Mouse (Mus musculus): Measurements from ENCODE around the gene Robo3.

Robo3 gene

GRCm38 (mm10) chr9:37432720-37433421 lies at the start of gene Robo3:
Gene Robo3 (minus strand): TSS chr9:37433246.
- DNase-seq (ENCODE audit: low read depth, low spot score) = no peak

GRCm38 (mm10) chr9:37474923-37475322 lies 41.9 kb upstream of the Robo3 start:
- DNase-seq (ENCODE audit: low read depth, low spot score) = no peak

- no peak for DNase-seq (ENCODE audit: low read depth, low spot score)
These were observed 40.6 kb upstream of the Robo3 start for GRCm38 (mm10) chr9:37473611-37474125.

- DNase-seq (ENCODE audit: low read depth, low spot score) = peak; percentile 65
These were observed 29.7 kb upstream of the Robo3 start for GRCm38 (mm10) chr9:37462764-37463163.

- no peak for DNase-seq (ENCODE audit: low read depth, low spot score)
These were observed 28.5 kb upstream of the Robo3 start for GRCm38 (mm10) chr9:37461571-37461970.

- DNase-seq (ENCODE audit: low read depth, low spot score) = no peak
These were observed 27.9 kb upstream of the Robo3 start for GRCm38 (mm10) chr9:37460961-37461340.

- DNase-seq (ENCODE audit: low read depth, low spot score) = no peak
These were observed 27.3 kb upstream of the Robo3 start for GRCm38 (mm10) chr9:37460043-37460960.

GRCm38 (mm10) chr9:37459665-37460042 lies 26.6 kb upstream of the Robo3 start:
- no peak for DNase-seq (ENCODE audit: low read depth, low spot score)

- DNase-seq (ENCODE audit: low read depth, low spot score) = no peak
These were observed 24.1 kb upstream of the Robo3 start for GRCm38 (mm10) chr9:37457151-37457550.

- DNase-seq (ENCODE audit: low read depth, low spot score) = no peak
These were observed 23.4 kb upstream of the Robo3 start for GRCm38 (mm10) chr9:37456481-37456910.

GRCm38 (mm10) chr9:37455868-37456267 lies 22.8 kb upstream of the Robo3 start:
- DNase-seq (ENCODE audit: low read depth, low spot score) = no peak

- no peak for DNase-seq (ENCODE audit: low read depth, low spot score)
These were observed 21.9 kb upstream of the Robo3 start for GRCm38 (mm10) chr9:37454991-37455390.

- no peak for DNase-seq (ENCODE audit: low read depth, low spot score)
These were observed 21.0 kb upstream of the Robo3 start for GRCm38 (mm10) chr9:37454011-37454492.

- DNase-seq (ENCODE audit: low read depth, low spot score) = no peak
These were observed 20.3 kb upstream of the Robo3 start for GRCm38 (mm10) chr9:37453328-37453727.

- DNase-seq (ENCODE audit: low read depth, low spot score) = no peak
These were observed 19.4 kb upstream of the Robo3 start for GRCm38 (mm10) chr9:37452401-37452800.

GRCm38 (mm10) chr9:37437772-37438735 lies 5.0 kb upstream of the Robo3 start:
- no peak for DNase-seq (ENCODE audit: low read depth, low spot score)

- DNase-seq (ENCODE audit: low read depth, low spot score) = no peak
These were observed 2.6 kb upstream of the Robo3 start for GRCm38 (mm10) chr9:37435616-37436015.

- DNase-seq (ENCODE audit: low read depth, low spot score) = no peak
These were observed 1.9 kb upstream of the Robo3 start for GRCm38 (mm10) chr9:37434932-37435331.

- DNase-seq (ENCODE audit: low read depth, low spot score) = no peak
These were observed 946 bp upstream of the Robo3 start for GRCm38 (mm10) chr9:37433823-37434560.

GRCm38 (mm10) chr9:37432026-37432666 lies 900 bp downstream of the Robo3 start:
- no peak for DNase-seq (ENCODE audit: low read depth, low spot score)

Data from telencephalon, adult 2 months (tissue).